Mouse (Mus musculus): ENCODE measurements around the gene Spint5.
"Not testable (repeated sequence)": the region's sequence is repeated elsewhere in the genome, so short reads cannot be mapped to it uniquely, and the experiment has no call there.

Spint5 gene

DNA sequence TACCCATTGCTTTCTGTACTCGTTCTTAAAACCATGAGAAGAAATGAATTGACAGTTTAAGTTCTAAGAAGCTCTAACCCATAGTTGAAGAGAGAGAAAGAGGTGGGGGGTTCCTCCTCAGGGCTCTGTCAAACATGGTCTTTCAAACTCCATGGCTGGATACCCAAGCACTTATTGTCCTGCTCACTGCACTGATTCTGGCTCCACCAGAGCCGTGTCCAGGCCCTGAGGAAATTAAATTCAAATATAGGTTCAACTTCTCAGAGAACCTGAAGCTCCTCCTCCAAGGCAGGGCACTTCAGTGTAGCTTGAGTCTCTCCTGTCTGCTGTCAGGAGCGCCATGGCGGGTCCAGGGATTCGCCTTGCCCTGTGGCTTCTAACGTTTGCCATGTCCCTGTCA is at the start of gene Spint5:
Gene Spint5 (plus strand): TSS at position 301 of the 400 bp plus-strand sequence.
- DNase-seq: no peak

DNA sequence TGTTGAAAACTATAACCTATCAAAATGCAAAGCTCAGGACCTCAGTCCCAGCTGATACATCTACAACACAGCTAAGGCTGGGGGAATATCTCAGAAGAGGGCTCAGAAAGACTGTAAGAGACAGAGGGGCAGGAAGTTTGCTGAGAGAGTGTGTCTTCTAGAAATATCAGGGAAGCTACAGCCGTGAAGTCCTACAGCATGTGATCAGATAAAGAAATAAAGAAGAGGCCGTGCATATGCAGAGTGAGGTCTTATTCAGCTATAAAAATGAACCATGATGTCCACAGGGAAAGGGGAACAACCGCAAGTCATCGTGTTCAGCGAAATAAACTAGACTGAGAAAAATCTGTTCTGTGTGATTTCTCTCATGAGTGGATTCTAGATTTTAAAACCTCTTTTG is 44.8 kb upstream of the Spint5 start:
- DNase-seq: no peak

DNA sequence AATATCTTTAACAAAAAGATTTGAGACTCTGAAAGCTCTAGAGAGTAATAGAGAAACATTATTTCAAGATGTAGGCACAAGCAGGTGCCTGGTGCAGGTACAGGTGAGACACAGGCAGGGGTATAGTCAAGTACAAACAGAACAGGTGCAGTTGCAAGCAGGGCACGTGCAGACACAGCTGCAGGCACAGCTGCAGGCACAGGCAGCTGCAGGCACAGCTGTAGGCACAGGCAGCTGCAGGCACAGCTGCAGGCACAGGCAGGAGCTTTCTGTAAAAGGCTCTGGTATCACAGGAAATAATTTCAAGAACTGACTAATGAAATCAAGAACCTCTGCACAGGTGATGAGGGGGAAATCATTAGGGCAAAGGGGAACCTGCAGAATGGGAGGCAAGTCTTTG is 44.2 kb upstream of the Spint5 start:
- no peak for DNase-seq

DNA sequence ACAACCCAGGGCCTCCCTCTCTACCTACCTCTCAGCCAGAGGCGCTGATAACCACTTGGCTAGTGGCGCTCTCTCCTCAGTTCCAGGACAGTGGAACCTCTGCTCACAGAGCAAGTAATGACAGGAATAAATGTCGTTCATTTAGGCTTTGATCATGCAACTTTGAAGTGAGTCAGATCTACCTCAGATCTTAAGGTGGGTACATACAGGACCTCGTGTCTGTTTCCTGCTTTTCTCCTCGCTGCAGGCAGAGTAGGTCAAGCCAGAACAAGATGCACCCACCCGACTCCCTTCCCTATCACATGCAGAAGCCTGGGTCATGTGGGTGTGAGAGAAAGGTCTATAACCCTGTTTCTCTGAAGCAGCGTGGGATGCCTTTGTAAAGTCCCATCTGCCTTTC is 41.1 kb upstream of the Spint5 start, which contains the start of gene Wfdc11:
Gene Wfdc11 (minus strand): TSS at position 101 of the 400 bp plus-strand sequence.
- DNase-seq: no peak

DNA sequence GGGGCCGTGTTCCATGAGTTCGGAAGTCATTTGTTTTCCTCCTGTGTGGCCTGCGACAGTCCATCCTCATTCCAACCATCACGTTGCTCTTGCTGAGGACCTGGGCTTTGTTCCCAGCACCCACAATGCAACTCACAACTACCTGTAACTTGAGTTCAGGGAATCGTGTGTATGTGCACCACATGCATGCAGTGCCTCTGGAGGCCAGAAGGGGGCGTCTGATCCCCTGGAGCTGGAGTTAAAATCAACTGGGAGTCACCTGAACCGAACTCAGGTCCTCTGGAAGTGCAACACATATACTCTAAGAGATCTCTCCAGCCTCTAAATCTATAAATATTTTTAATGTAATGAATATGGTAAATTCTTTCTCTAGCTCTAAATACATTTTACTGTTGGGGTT is 39.0 kb upstream of the Spint5 start:
- DNase-seq: no peak

DNA sequence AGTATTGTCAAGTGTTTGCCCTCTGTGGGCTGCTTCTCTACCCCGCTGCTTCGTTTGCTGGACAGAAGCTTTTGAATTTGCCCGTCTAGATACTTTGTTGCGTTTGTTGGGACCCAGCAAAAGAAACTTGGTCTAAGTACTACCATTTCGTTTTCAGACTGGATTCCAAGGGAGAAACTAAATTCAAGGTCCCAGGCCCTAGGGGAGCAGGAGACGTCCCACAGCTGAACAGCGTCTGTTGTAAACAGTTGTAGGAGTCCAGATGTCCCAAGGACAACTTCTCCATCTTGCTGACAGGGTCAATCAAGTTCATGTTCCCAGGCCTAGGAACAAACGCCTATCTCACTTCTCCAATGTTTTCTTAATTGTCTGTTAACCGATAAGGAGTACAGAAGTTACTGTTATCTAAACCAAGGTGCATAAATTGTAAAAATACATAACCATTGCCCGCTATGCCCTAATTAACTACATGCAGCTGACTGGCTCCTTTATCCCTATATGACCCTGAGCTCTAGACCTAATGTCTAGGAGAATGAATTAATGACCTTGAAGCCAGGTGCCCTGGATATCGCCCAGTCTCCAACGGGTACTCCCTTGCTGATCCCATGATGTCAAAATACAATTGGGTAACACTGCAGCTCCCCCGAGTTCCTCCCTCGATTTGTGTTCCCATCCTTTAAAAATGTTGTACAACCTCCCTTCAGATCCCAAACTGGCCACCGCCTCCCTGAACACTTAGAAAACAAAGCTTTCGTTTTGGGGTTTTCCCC is 38.0 kb upstream of the Spint5 start:
- no peak for DNase-seq

DNA sequence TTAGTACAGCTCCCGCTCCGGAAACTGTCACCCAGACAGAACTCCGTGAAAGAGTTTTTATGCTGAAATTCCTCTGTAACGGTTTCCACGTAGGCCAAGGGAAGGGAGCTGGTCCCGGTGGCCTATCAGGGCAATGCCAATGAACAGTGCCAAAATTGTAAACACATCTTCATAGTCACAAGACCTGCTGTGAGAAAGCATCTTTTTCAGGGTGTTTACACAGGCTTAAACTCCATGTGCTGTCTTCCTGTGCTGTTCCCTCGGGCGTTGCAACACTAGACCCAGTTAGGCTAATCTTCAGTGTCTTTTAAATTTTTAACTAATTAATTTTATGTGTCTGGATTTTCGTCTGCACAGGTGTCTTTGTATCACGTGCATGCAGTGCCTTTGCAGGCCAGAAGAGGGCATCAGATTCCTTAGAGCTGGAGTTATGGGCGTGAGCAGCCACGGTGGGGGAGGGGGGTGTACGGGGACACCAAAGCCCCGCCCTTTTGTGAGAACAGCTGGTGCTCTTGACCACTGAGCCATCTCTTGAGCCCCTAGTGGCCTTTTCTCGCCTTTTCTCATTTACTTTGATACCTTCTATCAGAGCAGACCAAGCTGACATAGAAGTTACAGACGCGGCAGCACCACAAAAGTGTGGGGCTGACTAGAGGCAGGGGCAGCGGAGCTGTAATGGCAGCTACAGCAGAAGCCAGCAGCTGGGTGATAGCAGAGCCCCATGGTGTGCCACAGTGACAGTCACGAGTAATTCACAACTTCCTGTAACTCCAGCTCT is 36.1 kb upstream of the Spint5 start:
- DNase-seq: peak; percentile 89

DNA sequence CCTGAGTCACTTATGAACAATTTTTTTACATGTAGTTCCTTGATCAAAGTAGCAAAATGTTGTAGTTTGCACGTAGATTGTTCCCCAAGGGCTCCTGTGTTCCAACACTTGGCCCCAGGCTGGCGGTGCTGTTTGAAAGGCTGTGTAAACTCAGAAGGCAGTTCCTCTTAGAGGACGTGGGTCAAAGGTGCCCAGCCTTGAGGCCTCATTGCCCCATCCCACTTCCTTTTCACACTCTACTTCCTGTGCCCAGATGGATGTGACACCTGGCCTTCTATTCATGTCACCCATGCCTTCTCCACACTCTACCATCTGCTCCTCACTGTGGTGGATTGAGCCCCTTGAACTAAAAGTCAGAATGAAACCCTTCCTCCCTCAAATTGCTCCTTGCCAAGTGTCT is 35.2 kb upstream of the Spint5 start:
- peak; percentile 60 for DNase-seq

DNA sequence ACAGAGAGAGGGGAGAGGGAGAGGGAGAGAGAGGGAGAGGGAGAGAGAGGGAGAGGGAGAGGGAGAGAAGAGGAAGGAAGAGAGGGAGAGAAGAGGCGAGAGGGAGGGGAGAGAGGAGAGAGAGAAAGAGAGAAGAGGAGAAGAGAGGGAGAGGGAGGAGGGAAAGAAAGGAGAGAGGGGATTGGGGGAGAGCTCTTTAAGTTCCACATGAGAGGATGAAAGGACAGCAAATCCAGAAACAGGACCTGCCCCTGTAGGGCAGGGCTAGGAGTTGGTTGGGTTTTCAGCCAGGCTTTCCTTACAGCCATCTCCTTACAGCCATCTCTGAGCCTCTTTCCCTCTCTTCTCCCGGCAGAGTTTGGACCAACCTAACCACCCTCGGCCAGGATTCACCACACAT is 30.3 kb upstream of the Spint5 start, which contains the start of gene Wfdc13:
Gene Wfdc13 (plus strand): TSS at position 301 of the 400 bp plus-strand sequence.
- DNase-seq: no peak

DNA sequence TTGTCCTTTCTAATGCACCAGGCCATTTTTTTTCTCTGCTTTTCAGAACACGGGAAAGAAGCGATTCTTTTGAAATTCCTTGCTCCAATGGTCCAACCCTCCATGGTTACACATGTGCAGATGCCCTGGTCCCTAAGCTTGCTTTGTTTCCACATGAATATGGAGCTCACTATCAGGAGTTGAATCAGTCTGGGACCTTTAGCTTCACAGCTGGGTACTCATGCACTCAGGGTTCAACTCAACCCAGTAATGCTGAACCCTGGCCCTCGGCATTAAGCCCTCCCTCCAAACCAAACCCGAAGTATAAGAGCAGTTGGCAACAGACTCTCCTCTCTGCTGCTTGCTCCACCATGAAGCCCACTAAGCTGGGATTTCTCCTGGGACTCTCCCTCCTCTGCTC is 16.9 kb upstream of the Spint5 start, which contains the start of gene Spint4:
Gene Spint4 (plus strand): TSS at position 301 of the 400 bp plus-strand sequence.
- DNase-seq: no peak

DNA sequence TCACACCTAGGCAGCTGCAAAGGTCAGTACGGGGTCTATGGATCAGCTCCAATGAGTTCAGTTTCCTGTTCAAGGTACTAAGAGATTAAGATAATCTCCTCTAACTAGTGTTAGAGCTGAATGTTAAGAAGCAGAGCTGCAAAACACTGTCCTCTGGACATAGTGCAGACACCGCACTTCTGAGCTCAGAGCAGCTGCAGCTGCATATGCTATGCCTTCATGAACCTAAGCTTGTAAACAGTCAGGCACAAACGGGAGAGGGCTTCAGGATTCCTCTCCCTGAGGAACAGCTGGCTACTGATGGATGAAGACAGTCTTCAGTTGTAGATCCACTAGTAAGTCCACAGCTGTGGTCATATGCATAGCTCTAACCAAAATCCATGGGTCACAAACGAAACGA is 14.1 kb upstream of the Spint5 start:
- no peak for DNase-seq

DNA sequence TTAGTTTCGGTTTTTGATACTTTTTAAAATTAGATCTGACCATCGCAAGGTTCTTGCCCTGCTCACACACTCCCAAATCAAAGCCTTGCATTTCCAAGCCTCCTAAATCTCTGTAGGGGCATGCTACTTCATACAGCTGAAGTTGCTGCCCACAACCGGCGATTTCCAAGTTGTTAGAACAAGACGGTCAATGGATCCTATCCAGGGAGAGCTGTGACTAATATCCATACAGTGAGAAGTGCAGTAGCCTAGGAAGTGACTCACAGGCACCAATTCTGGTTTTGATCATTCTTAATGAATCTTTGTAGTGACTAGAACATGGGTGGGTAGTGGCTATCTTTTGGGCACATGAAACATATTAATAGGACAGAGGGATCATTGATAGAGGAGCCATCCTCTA is 13.3 kb upstream of the Spint5 start:
- no peak for DNase-seq

DNA sequence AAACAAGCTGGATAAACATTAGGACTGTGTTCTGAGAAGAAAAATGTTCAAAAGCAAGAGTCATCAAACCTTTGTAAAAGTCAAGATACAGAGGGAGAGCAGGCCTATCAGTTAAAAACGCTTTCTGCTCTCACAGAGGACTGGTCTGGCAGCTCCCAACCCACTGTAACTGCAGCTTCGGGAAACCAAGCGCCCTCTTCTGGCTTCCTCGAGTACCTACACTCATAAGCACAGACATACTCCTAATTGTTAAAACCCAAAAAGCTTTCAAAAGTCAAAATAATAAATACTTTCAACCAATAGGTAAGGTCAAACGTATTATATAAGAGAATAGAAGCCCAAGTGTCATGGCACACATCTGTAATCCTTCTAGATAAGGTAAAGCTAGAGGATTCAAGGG is 10.9 kb upstream of the Spint5 start:
- DNase-seq: no peak

DNA sequence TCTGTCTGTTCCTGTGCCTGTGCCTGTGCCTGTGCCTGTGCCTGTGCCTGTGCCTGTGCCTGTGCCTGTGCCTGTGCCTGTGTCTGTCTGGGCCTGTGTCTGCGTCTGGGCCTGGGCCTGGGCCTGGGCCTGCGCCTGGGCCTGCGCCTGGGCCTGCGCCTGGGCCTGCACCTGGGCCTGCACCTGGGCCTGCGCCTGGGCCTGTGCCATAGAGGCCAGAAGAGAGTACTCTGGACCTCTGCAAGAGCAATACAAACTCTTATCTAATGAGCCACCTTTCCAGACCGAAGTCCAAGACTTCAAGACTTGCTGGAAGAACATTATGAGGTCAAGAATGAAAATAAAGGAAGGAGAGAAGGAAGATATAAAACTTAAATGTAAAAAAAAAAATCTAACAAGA is 9.8 kb upstream of the Spint5 start:
- no peak for DNase-seq

DNA sequence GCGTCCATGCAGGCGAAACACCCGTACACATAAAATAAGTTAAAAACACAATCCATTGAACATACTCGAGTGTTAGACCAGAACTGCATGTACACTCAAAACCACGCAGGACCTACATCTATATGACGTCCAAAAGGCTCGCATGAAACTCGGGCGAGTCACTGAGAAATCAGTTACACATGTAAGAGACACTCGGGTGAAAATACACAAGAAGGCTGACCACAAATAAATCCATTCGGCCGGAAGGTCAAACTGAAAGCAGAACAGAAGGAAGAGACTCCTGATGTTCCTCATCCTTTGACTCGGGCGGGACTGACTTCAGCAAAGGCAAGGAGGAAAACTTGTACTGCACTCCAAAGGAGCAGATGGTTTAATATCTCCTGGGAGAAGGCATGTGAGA is 9.1 kb upstream of the Spint5 start:
- DNase-seq: no peak

DNA sequence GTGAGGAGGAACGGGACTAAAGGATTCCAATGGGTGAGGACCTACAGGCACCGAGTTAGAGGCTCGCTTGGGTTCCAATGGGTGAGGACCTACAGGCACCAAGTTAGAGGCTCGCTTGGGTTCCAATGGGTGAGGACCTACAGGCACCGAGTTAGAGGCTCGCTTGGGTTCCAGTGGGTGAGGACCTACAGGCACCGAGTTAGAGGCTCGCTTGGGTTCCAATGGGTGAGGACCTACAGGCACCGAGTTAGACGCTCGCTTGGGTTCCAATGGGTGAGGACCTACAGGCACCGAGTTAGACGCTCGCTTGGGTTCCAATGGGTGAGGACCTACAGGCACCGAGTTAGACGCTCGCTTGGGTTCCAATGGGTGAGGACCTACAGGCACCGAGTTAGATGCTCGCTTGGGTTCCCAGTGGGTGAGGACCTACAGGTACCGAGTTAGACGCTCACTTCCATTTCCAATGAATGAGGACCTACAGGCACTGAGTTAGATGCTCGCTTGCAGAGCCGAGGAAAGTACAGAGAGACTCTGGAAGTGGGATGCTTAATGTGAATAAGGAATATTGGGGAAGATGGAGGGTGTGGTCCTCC is 1.2 kb downstream of the Spint5 start:
- not testable (repeated sequence) for DNase-seq

DNA sequence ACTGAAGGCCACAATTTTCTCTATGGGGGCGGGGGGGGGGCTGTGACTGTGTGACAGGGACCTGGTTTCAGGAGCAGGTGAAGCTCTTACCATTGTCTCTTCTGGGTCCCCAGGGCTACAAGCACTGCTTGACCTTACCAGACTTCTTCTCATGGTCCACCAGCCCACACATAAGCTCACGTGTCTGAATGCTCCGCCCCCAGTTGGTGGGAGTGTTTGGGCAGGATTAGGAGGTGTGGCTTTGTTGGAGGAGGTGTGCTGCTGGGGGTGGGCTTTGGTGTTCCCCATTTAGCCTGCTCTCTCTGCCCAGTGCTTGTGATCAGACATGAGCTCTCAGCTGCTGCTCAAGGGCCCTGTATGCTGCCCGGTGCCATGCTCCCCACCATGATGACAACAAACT is 8.2 kb downstream of the Spint5 start:
- no peak for DNase-seq

DNA sequence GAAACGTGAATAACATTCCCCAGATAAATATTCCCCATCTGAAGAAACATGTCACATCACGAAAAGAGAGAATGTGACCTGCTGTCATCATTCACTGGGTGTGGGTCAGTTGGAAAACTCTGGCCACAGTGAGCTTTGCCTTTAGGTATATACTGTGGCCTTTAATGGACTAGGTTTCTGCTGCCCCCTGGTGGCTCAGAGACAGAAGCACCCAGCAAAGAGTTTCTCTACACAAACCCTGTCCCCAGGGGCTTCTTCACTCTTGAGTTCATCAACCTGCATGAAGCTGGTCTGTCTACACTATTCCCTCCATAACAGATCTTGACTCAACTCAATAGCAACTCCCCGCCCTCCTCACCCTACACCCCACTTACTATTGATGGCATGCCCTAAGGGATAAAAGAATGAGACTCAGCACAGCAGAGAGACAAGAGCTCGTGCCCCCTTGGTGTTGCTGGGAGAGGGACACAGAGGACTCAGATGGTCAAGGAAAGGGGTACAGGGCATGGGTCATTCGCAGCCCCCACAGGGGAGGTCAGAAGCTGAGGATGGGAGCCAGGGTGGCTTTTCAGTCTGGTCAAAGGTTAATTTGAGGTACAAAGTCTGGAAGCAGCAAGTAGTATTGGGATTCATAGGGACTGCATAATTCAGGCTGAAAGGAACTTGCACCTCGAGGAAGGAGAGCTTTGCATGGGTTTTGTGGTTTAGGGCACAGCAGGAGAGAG is 11.0 kb downstream of the Spint5 start:
- DNase-seq: peak; percentile 70

DNA sequence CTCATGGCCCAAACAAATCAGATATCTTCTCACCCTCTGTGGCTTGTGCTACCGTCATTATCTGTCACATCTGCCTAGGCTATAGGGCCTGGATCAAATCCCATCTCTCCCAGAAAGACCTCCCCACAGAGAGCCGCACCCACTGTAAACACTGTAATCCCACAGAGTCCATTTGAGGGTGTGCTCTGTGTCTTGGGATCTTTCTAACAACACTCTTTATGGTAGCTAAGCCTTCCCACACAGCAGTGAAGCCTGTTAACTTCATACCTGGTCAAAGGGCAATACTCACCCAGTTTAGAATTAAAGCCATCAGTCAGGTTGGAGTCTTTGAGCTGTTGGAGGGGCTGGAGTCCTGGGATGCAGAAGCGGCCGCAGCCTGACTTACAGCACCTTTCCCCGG is 16.6 kb downstream of the Spint5 start:
- DNase-seq: no peak

DNA sequence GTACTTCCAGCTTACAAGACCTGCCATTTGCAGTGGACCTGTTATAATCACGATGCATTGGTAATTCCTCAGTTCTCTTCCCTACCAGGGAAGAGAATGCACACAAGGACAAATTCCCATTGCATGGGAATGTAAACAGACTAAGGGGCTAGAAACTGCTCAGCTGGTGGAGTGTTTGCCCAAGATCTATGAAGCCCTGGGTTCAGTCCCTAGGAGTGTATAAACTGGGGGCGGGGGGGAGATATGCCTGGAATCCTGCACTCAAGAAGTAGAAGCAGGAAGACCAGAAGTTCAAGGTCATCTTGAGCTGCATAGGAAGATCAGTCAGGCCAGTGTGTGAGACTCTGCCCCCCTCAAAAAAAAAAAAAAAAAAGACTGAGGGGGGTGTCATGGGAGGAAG is 18.2 kb downstream of the Spint5 start:
- DNase-seq: no peak

DNA sequence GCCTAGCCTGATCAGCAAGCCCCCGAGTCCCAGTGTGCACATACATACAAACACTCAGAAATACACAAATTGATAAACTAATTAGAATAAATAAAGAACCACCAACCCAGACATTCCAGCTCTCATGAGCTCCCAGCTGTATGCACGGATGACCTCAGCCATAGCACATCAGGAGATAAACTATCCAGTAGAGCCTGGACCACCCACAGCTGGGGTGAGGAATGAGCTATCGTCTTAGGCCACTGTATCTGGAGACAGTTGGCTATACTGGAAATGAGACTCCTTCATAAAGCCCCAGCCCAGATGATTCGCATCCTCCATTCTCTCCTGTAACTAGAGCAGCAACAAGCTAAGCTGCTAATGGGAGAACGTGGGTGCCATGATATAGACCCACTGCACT is 19.7 kb downstream of the Spint5 start:
- no peak for DNase-seq

DNA sequence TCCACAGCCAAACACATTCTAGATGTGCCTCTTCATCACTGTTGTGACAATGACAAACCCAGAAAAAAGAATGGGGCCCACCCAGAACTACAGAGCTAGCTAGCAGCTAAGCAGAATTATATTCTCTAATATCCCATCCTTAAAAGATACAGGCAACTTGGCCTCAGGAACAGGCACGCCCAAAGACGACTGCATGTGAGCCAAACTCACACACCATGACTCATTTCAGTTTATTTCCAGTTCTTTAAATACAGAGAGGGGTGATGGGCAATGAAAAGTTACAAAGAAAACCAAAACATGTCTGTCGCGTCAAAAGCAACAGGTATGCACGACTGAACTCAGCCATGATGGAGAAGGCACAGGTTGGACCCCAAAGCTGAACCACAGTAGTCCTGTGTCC is 20.3 kb downstream of the Spint5 start:
- DNase-seq: no peak

All from thymus, postnatal 14 days (tissue).